Comparison of ENCODE assay signal across 15 mouse cellular contexts in the genomic region with DNA sequence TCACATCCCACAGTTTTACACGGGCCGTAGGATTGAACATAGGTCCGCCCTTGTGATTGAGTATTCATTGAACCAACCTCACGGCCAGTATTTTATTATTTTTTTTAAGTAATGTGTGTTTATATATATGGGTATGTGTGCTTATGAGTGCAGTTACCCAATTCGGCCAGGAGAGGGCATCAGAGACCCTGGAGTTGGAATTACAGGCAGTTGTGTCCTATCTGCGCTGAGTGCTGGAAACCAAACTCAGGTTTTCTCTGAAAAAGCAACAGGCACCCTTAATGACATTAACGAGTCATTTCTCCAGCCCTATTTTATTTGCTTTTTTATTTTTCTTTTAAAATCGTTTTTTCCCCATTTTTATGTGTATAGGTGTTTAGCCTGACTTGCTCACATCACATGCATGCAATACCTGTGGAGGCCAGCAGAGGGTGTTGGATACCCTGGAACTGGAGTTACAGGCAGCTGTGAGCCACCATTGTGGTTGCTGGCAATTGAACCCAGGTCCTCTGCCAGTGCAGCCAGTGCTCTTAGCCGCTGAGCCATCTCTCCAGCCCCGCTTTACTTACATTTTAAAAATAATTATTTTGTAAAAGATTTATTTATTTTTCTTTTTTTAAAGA. TPM values are rescaled to one million over a fixed set of nuclear protein-coding genes. Genes with fewer than 3 reads are reported as not detected.
DNase-seq lines count a peak whose midpoint lies in the region; ATAC-seq and TF ChIP-seq lines count a peak whose summit lies in the region.
"Had no signal": no experiment of that assay in that cellular context is flagged by ENCODE, and none has a peak within 500 bp of the region (broad histone marks: within the 10 kb centered on the region; RNA-seq: fewer than 3 reads in every experiment).

No protein-coding gene starts in this region.

- H3K4me1 ChIP-seq in CH12.LX (ENCODE audit: control insufficient read depth in 1 of 2, insufficient read depth in 2 of 2): peaks cover 26 to 63% of the 10 kb centered on the region in 2 experiments
- peaks cover 13% of the 10 kb centered on the region for H3K4me1 ChIP-seq in liver, postnatal 0 days (ENCODE audit: insufficient read depth)
- no peaks in the 10 kb centered on the region for H3K4me1 ChIP-seq in midbrain, embryonic 16.5 days (ENCODE audit: control insufficient read depth, insufficient read depth, low read length)

- H3K27ac ChIP-seq in left cerebral cortex, adult 2 months: no peak overlapping the region
- H3K27ac ChIP-seq in CH12.LX (ENCODE audit: insufficient read depth, low read depth): no peak overlapping the region
- no peak overlapping the region for H3K27ac ChIP-seq in liver, postnatal 0 days (ENCODE audit: low read depth)
- H3K27ac ChIP-seq in midbrain, embryonic 16.5 days (ENCODE audit: low read length): no peak overlapping the region
- H3K27ac ChIP-seq: liver, embryonic 15.5 days had no signal

- no peak for TF ChIP-seq EP300 in CH12.LX (IDR thresholded peaks at IDR 0.05; ENCODE audit: low read length)
- no peak for TF ChIP-seq EP300 in liver, postnatal 0 days (IDR thresholded peaks at IDR 0.05; ENCODE audit: low read depth)

- dilution Hi-C loops in CH12.LX (cut with MboI; ENCODE audit: extremely low pct_ligation_motif_present, extremely low pct_unique_long_range_greater_than_20kb, low sequenced_read_pairs): no loop called here

- H3K4me2 ChIP-seq in CH12.LX (ENCODE audit: insufficient read depth, low read depth, poor library complexity, severe bottlenecking): no peak overlapping the region
- no peak overlapping the region for H3K4me2 ChIP-seq in liver, postnatal 0 days (ENCODE audit: low read depth, low read length)
- H3K4me2 ChIP-seq in midbrain, embryonic 16.5 days (ENCODE audit: low read length): no peak overlapping the region
- H3K4me2 ChIP-seq: heart, embryonic 12.5 days; liver, embryonic 15.5 days had no signal

- peaks cover 40% of the 10 kb centered on the region for H3K79me2 ChIP-seq in CH12.LX (replicated peaks; ENCODE audit: control insufficient read depth, extremely low read depth, insufficient read depth, poor library complexity, severe bottlenecking)

- H3K9ac ChIP-seq in CH12.LX (ENCODE audit: insufficient read depth, low read depth): no peak overlapping the region
- no peak overlapping the region for H3K9ac ChIP-seq in liver, postnatal 0 days (replicated peaks)
- H3K9ac ChIP-seq in midbrain, embryonic 16.5 days (ENCODE audit: low read depth, low read length): no peak overlapping the region
- H3K9ac ChIP-seq: heart, embryonic 12.5 days; liver, embryonic 15.5 days had no signal

- H3K27me3 ChIP-seq in CH12.LX (replicated peaks): no peaks in the 10 kb centered on the region
- H3K27me3 ChIP-seq in liver, postnatal 0 days (ENCODE audit: insufficient read depth, low read length): no peaks in the 10 kb centered on the region
- H3K27me3 ChIP-seq in midbrain, embryonic 16.5 days (ENCODE audit: control insufficient read depth, insufficient read depth, low read depth, low read length): no peaks in the 10 kb centered on the region
- H3K27me3 ChIP-seq: heart, embryonic 12.5 days had no signal

- peaks cover 5 to 48% of the 10 kb centered on the region in 2 experiments for H3K36me3 ChIP-seq in CH12.LX (replicated peaks in 1 of 2; ENCODE audit: control insufficient read depth in 1 of 2, insufficient read depth in 1 of 2, low read length in 1 of 2)
- H3K36me3 ChIP-seq in liver, postnatal 0 days (replicated peaks; ENCODE audit: insufficient read depth, low read length): no peaks in the 10 kb centered on the region
- no peaks in the 10 kb centered on the region for H3K36me3 ChIP-seq in midbrain, embryonic 16.5 days (ENCODE audit: control insufficient read depth, insufficient read depth, low read length)

- peak; percentile 38 for TF ChIP-seq CTCF in left cerebral cortex, adult 2 months (IDR thresholded peaks at IDR 0.05)
- peak; percentile 39 to 53 for TF ChIP-seq CTCF in CH12.LX (conservative IDR thresholded peaks at IDR 0.05 in 1 of 2, IDR thresholded peaks at IDR 0.05 in 1 of 2; ENCODE audit: low read depth in 2 of 2, low read length in 2 of 2)
- TF ChIP-seq CTCF in liver, postnatal 0 days (IDR thresholded peaks at IDR 0.05; ENCODE audit: low read depth): peak; percentile 48

- DNase-seq in adrenal gland, postnatal 14 days: peak; percentile 50
- DNase-seq in adrenal gland, adult 2 months: no peak
- no peak for DNase-seq in left cerebral cortex, adult 2 months (ENCODE audit: extremely low spot score in 1 of 2, low spot score in 2 of 2)
- no peak for DNase-seq in left cerebral cortex, postnatal 4 days
- DNase-seq in CH12.LX (ENCODE audit: extremely low read depth): no peak
- peak; percentile 52 for DNase-seq in liver, postnatal 0 days
- no peak for DNase-seq in c-Kit-positive CD71-positive TER-119-positive erythroid progenitor cells, embryonic 14.5 days (ENCODE audit: low spot score)
- DNase-seq: adrenal gland, postnatal 36 days; embryo, embryonic 11 days; kidney, adult 18-20 months had no signal

- intact Hi-C loops in left cerebral cortex, adult 2 months (cut with DNase I): no loop called here
- intact Hi-C loops in left cerebral cortex, postnatal 4 days (cut with DNase I): no loop called here

- peaks cover 19% of the 10 kb centered on the region for H3K9me3 ChIP-seq in CH12.LX (replicated peaks; ENCODE audit: low read length)
- no peaks in the 10 kb centered on the region for H3K9me3 ChIP-seq in liver, postnatal 0 days (ENCODE audit: low read length)
- H3K9me3 ChIP-seq in midbrain, embryonic 16.5 days (replicated peaks; ENCODE audit: control insufficient read depth, low read length, poor library complexity, severe bottlenecking): no peaks in the 10 kb centered on the region
- H3K9me3 ChIP-seq: liver, embryonic 15.5 days had no signal

- no peak for ATAC-seq in liver, postnatal 0 days
- no peak for ATAC-seq in midbrain, embryonic 16.5 days
- ATAC-seq: forebrain, embryonic 14.5 days had no signal

- 85% methylated on average over 10 of the region's 10 CpGs for WGBS in liver, postnatal 0 days (ENCODE audit: insufficient replicate concordance)
- 89% methylated on average over 10 of the region's 10 CpGs for WGBS in midbrain, embryonic 16.5 days

- peak; percentile 49 for TF ChIP-seq RAD21 in CH12.LX (IDR thresholded peaks at IDR 0.05; ENCODE audit: low read depth, low read length)

- no peak overlapping the region for H3K4me3 ChIP-seq in left cerebral cortex, adult 2 months
- no peak overlapping the region for H3K4me3 ChIP-seq in CH12.LX (replicated peaks in 1 of 3; ENCODE audit: low read depth in 2 of 3, low read length in 2 of 3, poor library complexity in 1 of 3)
- H3K4me3 ChIP-seq in liver, postnatal 0 days (ENCODE audit: low read depth, low read length): no peak overlapping the region
- no peak overlapping the region for H3K4me3 ChIP-seq in midbrain, embryonic 16.5 days (ENCODE audit: low read depth, low read length)
- H3K4me3 ChIP-seq: heart, embryonic 12.5 days; liver, embryonic 15.5 days had no signal

- TF ChIP-seq POLR2A in CH12.LX (IDR thresholded peaks at IDR 0.05; ENCODE audit: low read depth, low read length): no peak

- in situ Hi-C loops in CH12.LX (cut with MboI; ENCODE audit: low pct_ligation_motif_present, low pct_unique_long_range_greater_than_20kb, low sequenced_read_pairs): no loop called here

RNA-seq across cellular contexts. Expression of gene Tfeb, which starts 8.0 kb away (rescaled TPM):
- 18.9 and 22.3 TPM in 2 replicates for total RNA-seq in adrenal gland, postnatal 14 days (2021)
- 10 to 100 TPM; 14.7 to 24.5 TPM for total RNA-seq in adrenal gland, adult 2 months (2021)
- 65.7 and 100.0 TPM in 2 replicates for polyA plus RNA-seq in adrenal gland, adult 2 months (2012; rRNA removed)
- 10 to 100 TPM; 10.0 to 10.6 TPM for total RNA-seq in left cerebral cortex, adult 2 months (2021)
- total RNA-seq in left cerebral cortex, postnatal 4 days (2021): 1 to 10 TPM; 5.0 to 5.7 TPM
- total RNA-seq in CH12.LX (2012; rRNA removed) (49.3 and 57.3 TPM in 2 replicates), CH12.LX (2014; rRNA removed) (26.9 and 29.1 TPM in 2 replicates)
- 39.9 and 41.3 TPM in 2 replicates for polyA plus RNA-seq in CH12.LX (2012; ENCODE audit: insufficient read length, low read depth)
- polyA plus RNA-seq in liver, postnatal 0 days (2015; fragmentation: Nextera tagmentation; extraction: Ambion mirVana): 5.8 and 7.1 TPM in 2 replicates
- polyA plus RNA-seq in midbrain, embryonic 16.5 days (2015; fragmentation: Nextera tagmentation; extraction: Ambion mirVana): 2.9 and 3.0 TPM in 2 replicates

RNA-seq across cellular contexts. Expression of gene Pgc, which starts 18.2 kb away (rescaled TPM):
- not detected in 2 replicates for total RNA-seq in adrenal gland, postnatal 14 days (2021)
- not detected for total RNA-seq in adrenal gland, adult 2 months (2021)
- 1.6 and 27.4 TPM in 2 replicates for polyA plus RNA-seq in adrenal gland, adult 2 months (2012; rRNA removed)
- total RNA-seq in left cerebral cortex, adult 2 months (2021): not detected
- not detected for total RNA-seq in left cerebral cortex, postnatal 4 days (2021)
- total RNA-seq in CH12.LX (2012; rRNA removed) (not detected in 2 replicates), CH12.LX (2014; rRNA removed) (not detected in 2 replicates)
- not detected in 2 replicates for polyA plus RNA-seq in CH12.LX (2012; ENCODE audit: insufficient read length, low read depth)
- polyA plus RNA-seq in liver, postnatal 0 days (2015; fragmentation: Nextera tagmentation; extraction: Ambion mirVana): 0.07 and 0.15 TPM in 2 replicates
- 0.13 TPM in 1 of 2 replicates, not detected in the other for polyA plus RNA-seq in midbrain, embryonic 16.5 days (2015; fragmentation: Nextera tagmentation; extraction: Ambion mirVana)
- total RNA-seq: adrenal gland, postnatal 36 days had no signal
- polyA plus RNA-seq: C2C12; forebrain, embryonic 14.5 days; heart, embryonic 12.5 days; liver, embryonic 15.5 days had no signal

RNA-seq across cellular contexts. Expression of gene Prickle4, which starts 50.3 kb away (rescaled TPM):
- 4.5 and 4.8 TPM in 2 replicates for total RNA-seq in adrenal gland, postnatal 14 days (2021)
- total RNA-seq in adrenal gland, adult 2 months (2021): 1 to 10 TPM; 3.5 to 3.7 TPM
- 10.6 and 13.7 TPM in 2 replicates for polyA plus RNA-seq in adrenal gland, adult 2 months (2012; rRNA removed)
- total RNA-seq in left cerebral cortex, adult 2 months (2021): 1 to 10 TPM; 5.2 to 6.5 TPM
- 1 to 10 TPM; 2.4 to 6.8 TPM for total RNA-seq in left cerebral cortex, postnatal 4 days (2021)
- total RNA-seq in CH12.LX (2012; rRNA removed): 0.21 and 0.30 TPM in 2 replicates
- total RNA-seq in CH12.LX (2014; rRNA removed): not detected in 2 replicates
- polyA plus RNA-seq in CH12.LX (2012; ENCODE audit: insufficient read length, low read depth): 0.29 and 0.55 TPM in 2 replicates
- 0.25 TPM in 1 of 2 replicates, not detected in the other for polyA plus RNA-seq in liver, postnatal 0 days (2015; fragmentation: Nextera tagmentation; extraction: Ambion mirVana)
- 0.77 and 2.4 TPM in 2 replicates for polyA plus RNA-seq in midbrain, embryonic 16.5 days (2015; fragmentation: Nextera tagmentation; extraction: Ambion mirVana)
- polyA plus RNA-seq: liver, embryonic 15.5 days had no signal

RNA-seq across cellular contexts. Expression of gene Gm21981, which starts 50.6 kb away (rescaled TPM):
- 0.90 and 1.4 TPM in 2 replicates for total RNA-seq in adrenal gland, postnatal 14 days (2021)
- total RNA-seq in adrenal gland, adult 2 months (2021): under 1 TPM; 0.43 to 0.86 TPM
- 0.44 and 1.1 TPM in 2 replicates for polyA plus RNA-seq in adrenal gland, adult 2 months (2012; rRNA removed)
- total RNA-seq in left cerebral cortex, adult 2 months (2021): 1 to 10 TPM; 3.1 to 4.1 TPM
- total RNA-seq in left cerebral cortex, postnatal 4 days (2021): 1 to 10 TPM; 3.6 to 7.4 TPM
- total RNA-seq in CH12.LX (2012; rRNA removed): 0.25 and 0.59 TPM in 2 replicates
- 0.11 and 0.12 TPM in 2 replicates for total RNA-seq in CH12.LX (2014; rRNA removed)
- 0.15 TPM in 1 of 2 replicates, not detected in the other for polyA plus RNA-seq in CH12.LX (2012; ENCODE audit: insufficient read length, low read depth)
- polyA plus RNA-seq in liver, postnatal 0 days (2015; fragmentation: Nextera tagmentation; extraction: Ambion mirVana): 0.13 TPM in 1 of 2 replicates, not detected in the other
- 0.88 and 0.92 TPM in 2 replicates for polyA plus RNA-seq in midbrain, embryonic 16.5 days (2015; fragmentation: Nextera tagmentation; extraction: Ambion mirVana)
- polyA plus RNA-seq: liver, embryonic 15.5 days had no signal

RNA-seq across cellular contexts. Expression of gene Frs3, which starts 56.0 kb away (rescaled TPM):
- 3.8 and 4.8 TPM in 2 replicates for total RNA-seq in adrenal gland, postnatal 14 days (2021)
- total RNA-seq in adrenal gland, adult 2 months (2021): 1 to 10 TPM; 2.6 to 6.9 TPM
- 18.6 and 21.6 TPM in 2 replicates for polyA plus RNA-seq in adrenal gland, adult 2 months (2012; rRNA removed)
- total RNA-seq in left cerebral cortex, adult 2 months (2021): 10 to 100 TPM; 27.5 to 31.0 TPM
- 10 to 100 TPM; 32.4 to 35.4 TPM for total RNA-seq in left cerebral cortex, postnatal 4 days (2021)
- total RNA-seq in CH12.LX (2012; rRNA removed): 1.6 and 2.9 TPM in 2 replicates
- 0.19 and 0.54 TPM in 2 replicates for total RNA-seq in CH12.LX (2014; rRNA removed)
- polyA plus RNA-seq in CH12.LX (2012; ENCODE audit: insufficient read length, low read depth): 0.67 and 0.76 TPM in 2 replicates
- 0.96 and 2.1 TPM in 2 replicates for polyA plus RNA-seq in liver, postnatal 0 days (2015; fragmentation: Nextera tagmentation; extraction: Ambion mirVana)
- polyA plus RNA-seq in midbrain, embryonic 16.5 days (2015; fragmentation: Nextera tagmentation; extraction: Ambion mirVana): 46.0 and 54.1 TPM in 2 replicates

Comparison
In these comparisons a context has a peak if more than half of its experiments do, and no peak if none do; other contexts are left out.
1. DNase-seq: peak in adrenal gland, postnatal 14 days (single experiment) and liver, postnatal 0 days (single experiment); none in adrenal gland, adult 2 months (single experiment), left cerebral cortex, adult 2 months (0 of 2), left cerebral cortex, postnatal 4 days (single experiment), CH12.LX (single experiment) and c-Kit-positive CD71-positive TER-119-positive erythroid progenitor cells, embryonic 14.5 days (single experiment).
2. Peak in every context shown above with its lines, with median percentiles within 50 percentile points of each other: CTCF ChIP-seq.